In genomic region chr10:93949921-93950320, GRCm38 (mm10) we compare ENCODE assay signal across 16 mouse cellular contexts. TPM values are rescaled to one million over a fixed set of nuclear protein-coding genes. Genes with fewer than 3 reads are reported as not detected.
DNase-seq lines count a peak whose midpoint lies in the region; ATAC-seq lines count a peak whose summit lies in the region.
"Had no signal": no experiment of that assay in that cellular context is flagged by ENCODE, and none has a peak within 500 bp of the region (broad histone marks: within the 10 kb centered on the region; RNA-seq: fewer than 3 reads in every experiment).

No protein-coding gene starts in this region.

- WGBS in large intestine, adult 2 months, result 35% methylated on average over 2 of the region's 2 CpGs

- no peak for ATAC-seq in frontal cortex, adult (ENCODE audit: low TSS enrichment)
- ATAC-seq: activated CD4-positive, CD25-positive, alpha-beta regulatory T cell, adult 4 months; forebrain, embryonic 14.5 days; hindbrain, embryonic 16.5 days had no signal

- DNase-seq in 416B (ENCODE audit: low read depth), result peak; percentile 86
- DNase-seq in NIH3T3 (ENCODE audit: low read depth), result peak; percentile 25
- DNase-seq in large intestine, adult 2 months (ENCODE audit: low read depth, low spot score), result peak; percentile 24
- DNase-seq in monocyte, adult 2 months (ENCODE audit: low read depth in 1 of 2, low spot score in 2 of 2), result peak; percentile 13 to 19
- DNase-seq in cerebellum, postnatal 10 days, result no peak
- DNase-seq in adrenal gland, adult 8-10 months, result no peak
- DNase-seq: adrenal gland, postnatal 36 days; cerebellum, adult 11 months; cerebellum, adult 8-10 months; cerebellum, postnatal 25 days; heart, postnatal 4 days; kidney, adult 18-20 months had no signal

RNA-seq across cellular contexts. Expression of gene Metap2, which starts 53.0 kb away (rescaled TPM):
- 30.6 and 33.9 TPM in 2 replicates for polyA plus RNA-seq in large intestine, adult 2 months (2012; rRNA removed)
- 100 to 1,000 TPM; 159 to 224 (median 194) TPM for total RNA-seq in adrenal gland, adult 8-10 months (2022)

Comparison
In these comparisons a context has a peak if more than half of its experiments do, and no peak if none do; other contexts are left out.
1. DNase-seq: peak in 416B (single experiment), NIH3T3 (single experiment), large intestine, adult 2 months (single experiment) and monocyte, adult 2 months (2 of 2); none in cerebellum, postnatal 10 days (0 of 2) and adrenal gland, adult 8-10 months (single experiment).